Mouse (Mus musculus) midbrain, postnatal 0 days (tissue): ENCODE data around the gene 4933427D14Rik. TPM values are rescaled to one million over a fixed set of nuclear protein-coding genes. Genes with fewer than 3 reads are reported as not detected.

Source experiments
- ATAC-seq: fragments of 200-750 bp; cut with Nextera tagmentation; 2 replicates; pipeline ENCODE4 v1.8.0; 2017; ENCODE audit warnings: moderate number of reproducible peaks, mild to moderate bottlenecking, moderate TSS enrichment, moderate library complexity; ENCODE audit not compliant: low FRiP score
- DNase-seq: peaks from one replicate; pipeline ENCODE4 v3.0.0-alpha.2; 2015; ENCODE audit warnings: low spot score
- H3K27ac ChIP-seq: fragments of 300-500 bp; sonication (generic); 2 replicates; pipeline ENCODE4 v1.5.1; 2014; ENCODE audit warnings: low read depth, mild to moderate bottlenecking, low read length, mixed read lengths
- H3K27me3 ChIP-seq: fragments of 300-500 bp; sonication (generic); 2 replicates; pipeline ENCODE4 v1.6.1; 2014; ENCODE audit warnings: low read length, control low read depth, mixed read lengths; ENCODE audit not compliant: insufficient read depth
- H3K36me3 ChIP-seq: fragments of 300-500 bp; sonication (generic); 2 replicates; pipeline ENCODE4 v1.6.1; 2014; ENCODE audit warnings: low read length, control low read depth, mixed read lengths; ENCODE audit not compliant: insufficient read depth
- H3K4me1 ChIP-seq: fragments of 300-500 bp; sonication (generic); 2 replicates; pipeline ENCODE4 v1.6.1; 2014; ENCODE audit warnings: mild to moderate bottlenecking, control low read depth, antibody characterized with exemption, low read length, mixed read lengths; ENCODE audit not compliant: insufficient read depth
- H3K4me2 ChIP-seq: fragments of 300-500 bp; sonication (generic); 2 replicates; pipeline ENCODE4 v1.6.1; 2014; ENCODE audit warnings: low read depth, mild to moderate bottlenecking, low read length, mixed read lengths; ENCODE audit not compliant: poor library complexity, severe bottlenecking
- H3K4me3 ChIP-seq: fragments of 300-500 bp; sonication (generic); 2 replicates; pipeline ENCODE4 v1.5.1; 2014; ENCODE audit warnings: low read depth, mild to moderate bottlenecking, low read length, moderate library complexity
- H3K9ac ChIP-seq: fragments of 300-500 bp; sonication (generic); replicated peaks from 2 replicates; pipeline ENCODE4 v1.6.1; 2014; ENCODE audit warnings: mild to moderate bottlenecking, low read length, moderate library complexity, mixed read lengths; ENCODE audit not compliant: poor library complexity, severe bottlenecking
- H3K9me3 ChIP-seq: fragments of 300-500 bp; sonication (generic); 2 replicates; pipeline ENCODE4 v1.6.1; 2016; ENCODE audit warnings: low read length, control low read depth
- CTCF ChIP-seq: IDR thresholded peaks from 2 replicates; pipeline ENCODE4 v1.5.1; 2016; ENCODE audit warnings: antibody characterized with exemption, mild to moderate bottlenecking
- WGBS: fragments of 180-500 bp; shearing (Covaris S2); extraction: QIAGEN DNeasy Blood & Tissue Kit; methylation state at CpG from one replicate; pipeline ENCODE4 v1.1.7; 2014; 5-methylcytosine and 5-hydroxymethylcytosine counted together
- polyA plus RNA-seq: library from polyadenylated mRNA; unstranded; fragments of >200 nt; fragmentation: Nextera tagmentation; extraction: Ambion mirVana; gene quantifications from 2 replicates; pipeline ENCODE4 v1.2.1, GENCODE M21; 2015
- total RNA-seq: library from RNA; depleted of rRNA; stranded (reverse); fragments of >200 nt; gene quantifications from 2 replicates; pipeline ENCODE4 v1.2.3, GENCODE M21; 2014

4933427D14Rik gene
- total and polyA plus RNA-seq, 2 experiments from 2014 or later = 16.6 to 20.6 TPM

DNA sequence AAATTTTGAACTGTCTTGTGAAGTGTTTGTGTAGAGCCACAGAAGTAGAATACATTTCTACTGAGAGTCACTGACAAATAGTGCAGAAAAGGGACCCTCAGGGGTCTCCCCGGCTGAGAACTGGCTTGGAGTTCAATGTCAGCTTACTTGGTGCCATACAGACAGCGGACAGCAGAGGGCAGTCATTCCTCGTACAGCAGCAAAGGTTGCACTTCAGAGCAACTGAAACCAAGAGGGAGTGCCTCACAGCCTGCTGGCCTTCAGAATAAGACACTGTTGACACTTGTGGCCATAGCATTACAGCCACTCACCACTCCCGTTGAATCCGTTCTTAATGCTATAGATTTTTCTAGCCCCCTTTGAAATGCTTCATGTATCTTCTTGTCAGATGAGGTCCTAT, 17.6 kb upstream of the 4933427D14Rik start:
- no peaks in the 10 kb centered on the region for H3K9me3 ChIP-seq
- no peaks in the 10 kb centered on the region for H3K4me1 ChIP-seq
- H3K4me2 ChIP-seq = no peak overlapping the region
- no peaks in the 10 kb centered on the region for H3K36me3 ChIP-seq
- WGBS = 16% methylated on average over 5 of the region's 5 CpGs
- H3K9ac ChIP-seq = no peak overlapping the region
- peak; percentile 94 for TF ChIP-seq CTCF
- no peak overlapping the region for H3K27ac ChIP-seq
- peak; percentile 60; the same call in 1 of the 2 replicates for ATAC-seq
- H3K4me3 ChIP-seq = no peak overlapping the region
- no peaks in the 10 kb centered on the region for H3K27me3 ChIP-seq
- peak; percentile 82 for DNase-seq

DNA sequence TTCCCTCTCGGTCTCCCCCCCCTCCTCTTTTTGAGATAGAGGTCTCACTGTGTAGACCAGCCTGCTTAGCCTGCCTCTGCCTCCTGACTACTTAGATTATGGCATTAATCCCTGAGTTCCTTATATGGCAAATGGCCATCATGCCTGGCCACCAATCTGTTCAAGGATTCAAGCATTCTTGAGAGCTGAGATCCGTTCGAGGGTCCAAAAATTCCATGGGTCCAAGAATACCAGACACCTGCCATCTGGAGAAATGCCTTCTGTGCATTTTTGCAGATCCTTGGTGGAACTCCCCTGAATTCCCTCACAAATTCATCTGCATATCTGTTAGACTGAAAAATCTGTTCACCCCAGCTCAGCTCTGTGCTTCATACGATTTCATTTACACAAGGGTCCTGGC, 16.2 kb upstream of the 4933427D14Rik start:
- no peaks in the 10 kb centered on the region for H3K9me3 ChIP-seq
- DNase-seq (no peak), ATAC-seq (no peak)
- no peak overlapping the region for H3K4me2 ChIP-seq
- no peaks in the 10 kb centered on the region for H3K27me3 ChIP-seq
- no peaks in the 10 kb centered on the region for H3K36me3 ChIP-seq
- 85% methylated on average over 4 of the region's 4 CpGs for WGBS
- no peak for TF ChIP-seq CTCF
- H3K4me3 ChIP-seq = no peak overlapping the region
- no peaks in the 10 kb centered on the region for H3K4me1 ChIP-seq
- H3K9ac ChIP-seq = no peak overlapping the region
- no peak overlapping the region for H3K27ac ChIP-seq

DNA sequence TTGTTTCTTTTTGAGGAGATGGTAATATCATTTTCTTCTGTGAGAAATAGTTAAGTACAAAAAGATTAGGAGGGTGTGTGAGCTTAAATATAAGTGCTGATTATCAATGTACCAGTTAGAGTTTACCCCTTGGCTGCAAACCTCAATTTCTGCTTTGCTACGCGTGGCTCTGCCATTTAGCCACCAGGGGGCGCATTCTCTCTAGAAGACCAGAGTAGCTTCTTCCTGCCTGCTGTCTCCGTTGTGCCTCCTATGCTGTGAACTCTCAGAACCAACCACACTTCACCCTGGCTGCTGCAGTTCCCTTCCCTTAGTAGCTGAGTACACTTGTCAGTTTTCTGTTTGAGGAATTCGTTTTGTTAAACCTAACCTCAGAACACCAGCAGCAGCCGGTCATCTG, 14.0 kb upstream of the 4933427D14Rik start:
- Histone ChIP-seq H3K27ac (no peak overlapping the region), H3K27me3 (no peaks in the 10 kb centered on the region), H3K4me1 (peaks cover 2% of the 10 kb centered on the region; the same call in 1 of the 2 replicates), H3K4me2 (no peak overlapping the region), H3K36me3 (no peaks in the 10 kb centered on the region), H3K4me3 (no peak overlapping the region), H3K9ac (no peak overlapping the region), H3K9me3 (no peaks in the 10 kb centered on the region)
- DNase-seq = peak; percentile 88
- peak; percentile 91 for TF ChIP-seq CTCF
- no peak for ATAC-seq
- WGBS = 14% methylated on average over 6 of the region's 6 CpGs

DNA sequence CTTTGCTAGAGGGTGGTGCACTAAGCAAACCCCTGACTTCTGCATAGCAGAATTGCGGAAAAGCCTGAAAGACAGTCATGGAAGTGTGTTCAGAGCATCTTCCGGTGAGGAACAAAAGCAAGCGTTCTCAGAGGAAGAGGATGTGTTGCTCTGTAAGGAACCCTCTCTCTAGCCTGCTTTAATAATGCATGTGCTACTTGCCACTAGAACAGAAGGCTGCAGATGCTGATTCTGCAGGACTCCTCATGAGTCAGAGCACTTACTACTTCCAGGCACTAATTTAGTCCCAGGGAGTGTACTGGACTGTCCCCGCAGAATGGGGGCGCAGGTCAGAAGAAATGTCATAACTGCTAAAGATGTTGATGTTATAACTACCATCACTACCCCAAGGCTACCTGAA, 9.9 kb upstream of the 4933427D14Rik start:
- Histone ChIP-seq H3K4me2 (peak overlapping the region; percentile 18), H3K9me3 (no peaks in the 10 kb centered on the region), H3K9ac (no peak overlapping the region), H3K36me3 (0 out of 2 replicates have a peak, but pooled peaks cover 3% of the 10 kb centered on the region), H3K27ac (no peak overlapping the region), H3K4me1 (peaks cover 4% of the 10 kb centered on the region; the same call in 1 of the 2 replicates), H3K27me3 (no peaks in the 10 kb centered on the region), H3K4me3 (no peak overlapping the region)
- DNase-seq (no peak), ATAC-seq (no peak)
- TF ChIP-seq CTCF = no peak
- WGBS = 78% methylated on average over 5 of the region's 5 CpGs

DNA sequence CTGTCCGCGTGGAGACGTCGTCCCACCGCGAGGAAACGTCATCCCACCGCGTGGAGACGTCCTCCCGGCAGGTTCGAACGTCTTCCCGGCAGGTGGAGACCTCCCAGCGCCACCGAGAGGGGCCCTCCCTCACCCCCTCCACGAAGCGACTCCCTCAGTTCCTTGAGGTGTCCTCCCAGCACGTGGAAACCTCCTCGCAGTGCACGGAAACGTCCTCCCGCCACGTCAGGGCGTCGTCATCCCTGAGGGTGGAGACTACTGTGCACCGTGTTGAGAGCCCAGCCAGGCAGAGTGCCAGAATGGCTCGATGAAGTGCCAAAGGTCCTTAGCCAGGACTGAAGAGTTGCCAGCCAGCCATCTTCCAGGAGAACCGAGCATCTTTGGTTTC, 8.1 kb upstream of the 4933427D14Rik start, which contains the start of gene Med31:
Med31 (minus strand) TSS at position 183 of the 388 bp plus-strand sequence.
- WGBS = 1% methylated on average over 29 of the region's 29 CpGs
- H3K9me3 ChIP-seq = no peaks in the 10 kb centered on the region
- DNase-seq = peak; percentile 89

DNA sequence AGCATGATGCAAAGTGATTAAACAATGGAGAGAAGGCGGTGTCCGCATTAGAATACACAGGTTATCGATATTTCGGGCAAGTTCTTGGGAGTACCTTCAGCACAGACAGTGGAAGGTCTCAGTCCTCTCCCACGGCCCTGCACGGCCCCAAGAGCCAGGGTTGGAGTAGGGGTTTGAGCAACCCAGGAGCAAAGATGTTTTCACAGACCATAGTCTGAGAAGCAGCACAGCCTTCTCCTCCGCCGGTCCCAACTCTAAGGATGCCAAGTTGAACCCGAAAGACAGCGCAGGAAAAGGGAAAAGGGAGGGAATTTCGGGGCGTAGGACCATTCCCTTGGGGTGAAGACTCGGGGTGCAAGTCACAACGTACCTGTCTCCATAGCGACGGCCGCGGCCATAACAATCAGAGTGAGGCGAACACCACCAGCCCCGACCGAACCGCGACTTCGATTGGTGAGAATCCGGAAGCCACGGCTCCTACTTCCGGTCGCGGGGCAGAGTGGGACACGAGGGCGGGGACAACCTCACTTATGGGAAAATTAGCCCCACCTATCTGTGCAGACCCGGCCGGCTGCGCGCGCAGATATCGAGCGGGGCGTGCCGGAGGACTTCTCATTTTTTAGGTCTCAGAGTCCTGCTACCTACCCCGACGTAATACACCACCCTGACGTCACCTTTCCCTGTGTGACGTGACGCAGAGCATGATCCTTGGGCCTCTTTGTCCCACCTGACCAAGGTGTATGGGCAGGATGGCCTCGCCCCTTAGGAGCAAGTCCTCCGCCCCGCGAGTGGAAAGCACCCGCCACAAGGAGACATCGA, 7.5 kb upstream of the 4933427D14Rik start:
- H3K4me2 ChIP-seq = peak overlapping the region; percentile 81
- H3K9me3 ChIP-seq = no peaks in the 10 kb centered on the region
- H3K4me3 ChIP-seq = peak overlapping the region; percentile 76
- H3K27ac ChIP-seq = peak overlapping the region; percentile 87
- peak; percentile 98 for DNase-seq
- peak; percentile 95 for ATAC-seq
- peaks cover 21% of the 10 kb centered on the region for H3K36me3 ChIP-seq
- no peaks in the 10 kb centered on the region for H3K27me3 ChIP-seq
- peaks cover 4% of the 10 kb centered on the region; the same call in 1 of the 2 replicates for H3K4me1 ChIP-seq
- WGBS = under 1% methylated on average over 49 of the region's 51 CpGs
- peak; percentile 35 for TF ChIP-seq CTCF
- H3K9ac ChIP-seq = peak overlapping the region; percentile 73

More for the DNA sequence above, 8.1 kb upstream of the 4933427D14Rik start, which contains the start of gene Med31:
- H3K27me3 ChIP-seq = no peaks in the 10 kb centered on the region
- H3K4me3 ChIP-seq = peak within 1 kb of the TSS; percentile 76
- TF ChIP-seq CTCF = no peak; the same call in 1 of the 2 replicates
- ATAC-seq = peak; percentile 88
- H3K9ac ChIP-seq = peak within 1 kb of the TSS; percentile 73
- peak within 1 kb of the TSS; percentile 87 for H3K27ac ChIP-seq
- H3K36me3 ChIP-seq = peaks cover 16% of the 10 kb centered on the region
- H3K4me1 ChIP-seq = peaks cover 4% of the 10 kb centered on the region; the same call in 1 of the 2 replicates
- H3K4me2 ChIP-seq = peak within 1 kb of the TSS; percentile 81
